Mouse (Mus musculus) B cell, adult 2 months (primary cell): ENCODE data around the gene Prdm10.

Experiments
- DNase-seq, 2 experiments: peaks; one replicate each; pipeline ENCODE4 v3.0.0; 2022

Gene Prdm10

GRCm38 (mm10) chr9:31280366-31281010, at the start of gene Prdm10:
TSS of gene Prdm10 (plus strand) at chr9:31280538.
- peak; percentile 95 for DNase-seq

- no peak for DNase-seq
These were observed 45.3 kb upstream of the Prdm10 start for GRCm38 (mm10) chr9:31235030-31235429.

GRCm38 (mm10) chr9:31235489-31235888, 44.8 kb upstream of the Prdm10 start:
- DNase-seq = no peak

- DNase-seq = no peak
These were observed 44.3 kb upstream of the Prdm10 start for GRCm38 (mm10) chr9:31236079-31236478.

- no peak for DNase-seq
These were observed 41.8 kb upstream of the Prdm10 start for GRCm38 (mm10) chr9:31238526-31238925.

- no peak for DNase-seq
These were observed 40.8 kb upstream of the Prdm10 start for GRCm38 (mm10) chr9:31239551-31239950.

GRCm38 (mm10) chr9:31240522-31241207, 39.7 kb upstream of the Prdm10 start:
- DNase-seq = no peak

GRCm38 (mm10) chr9:31241208-31241699, 39.1 kb upstream of the Prdm10 start:
- no peak for DNase-seq

- DNase-seq = peak; percentile 48 to 57
These were observed 36.9 kb upstream of the Prdm10 start for GRCm38 (mm10) chr9:31243306-31243938.

- DNase-seq = no peak
These were observed 36.4 kb upstream of the Prdm10 start for GRCm38 (mm10) chr9:31243939-31244333.

GRCm38 (mm10) chr9:31245006-31245405, 35.3 kb upstream of the Prdm10 start:
- DNase-seq = no peak

GRCm38 (mm10) chr9:31246421-31246820, 33.9 kb upstream of the Prdm10 start:
- no peak for DNase-seq

GRCm38 (mm10) chr9:31247447-31248220, 32.7 kb upstream of the Prdm10 start:
- DNase-seq = peak; percentile 12 to 28

GRCm38 (mm10) chr9:31252182-31252799, 28.0 kb upstream of the Prdm10 start:
- DNase-seq = peak; percentile 36 to 42

GRCm38 (mm10) chr9:31253311-31253734, 27.0 kb upstream of the Prdm10 start:
- peak in 1 of 2 experiments; percentile 10 for DNase-seq

GRCm38 (mm10) chr9:31253866-31254696, 26.3 kb upstream of the Prdm10 start:
- DNase-seq = no peak

GRCm38 (mm10) chr9:31254697-31255004, 25.7 kb upstream of the Prdm10 start:
- peak; percentile 26 to 35 for DNase-seq

- DNase-seq = no peak
These were observed 24.4 kb upstream of the Prdm10 start for GRCm38 (mm10) chr9:31255953-31256352.

GRCm38 (mm10) chr9:31258237-31258636, 22.1 kb upstream of the Prdm10 start:
- no peak for DNase-seq

- no peak for DNase-seq
These were observed 20.1 kb upstream of the Prdm10 start for GRCm38 (mm10) chr9:31260219-31260618.

- DNase-seq = no peak
These were observed 17.9 kb upstream of the Prdm10 start for GRCm38 (mm10) chr9:31262226-31263105.
